Mouse (Mus musculus) urinary bladder, postnatal 36 days (tissue): ENCODE data around the gene Ccdc70.
A peak's percentile ranks its signal among the peaks of the same experiment; 100 is the strongest.
"Not testable (repeated sequence)": the region's sequence is repeated elsewhere in the genome, so short reads cannot be mapped to it uniquely, and the experiment has no call there.

Experiments used
- DNase-seq, 2 experiments: peaks; one replicate each; pipeline ENCODE4 v3.0.0; 2022; ENCODE audit warnings: low spot score in 2 of 2, mixed read lengths in 1 of 2

Gene Ccdc70

GRCm38 (mm10) chr8:21969475-21969874 is at the start of gene Ccdc70:
TSS of gene Ccdc70 (plus strand) at chr8:21969775.
- no peak for DNase-seq

DNA sequence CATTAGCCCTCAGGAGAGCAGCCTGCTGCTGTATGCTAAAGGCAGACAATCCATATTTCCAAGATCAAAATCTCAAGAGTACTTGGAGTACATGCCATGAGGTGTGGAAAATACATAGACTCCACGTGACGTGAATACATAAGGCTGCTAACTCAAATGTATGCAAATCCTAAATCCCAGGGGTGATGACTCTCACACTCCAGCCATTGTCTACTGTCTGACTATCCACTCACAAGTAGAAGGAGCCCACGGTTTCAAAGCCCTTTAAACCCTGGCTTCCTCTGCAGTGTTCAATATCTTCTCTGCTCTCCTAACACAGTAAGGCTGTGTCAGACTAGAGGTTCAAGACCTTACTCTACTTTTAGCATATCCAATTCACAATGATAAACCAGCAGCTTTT is 38.8 kb upstream of the Ccdc70 start:
- not testable (repeated sequence) for DNase-seq

- no peak for DNase-seq
These were observed 37.0 kb upstream of the Ccdc70 start, which contains the start of gene Defb15 for GRCm38 (mm10) chr8:21932610-21933009. TSS of gene Defb15 (minus strand) at chr8:21932710.

GRCm38 (mm10) chr8:21938052-21938451 is 31.5 kb upstream of the Ccdc70 start, which contains the start of gene Defb35:
TSS of gene Defb35 (plus strand) at chr8:21938352.
- DNase-seq: not testable (repeated sequence)

GRCm38 (mm10) chr8:21946462-21946861 is 23.1 kb upstream of the Ccdc70 start, which contains the start of gene Defb13:
TSS of gene Defb13 (plus strand) at chr8:21946762.
- DNase-seq: no peak

GRCm38 (mm10) chr8:21947311-21948017 is 22.1 kb upstream of the Ccdc70 start:
- no peak for DNase-seq

GRCm38 (mm10) chr8:21955321-21955720 is 14.3 kb upstream of the Ccdc70 start:
- DNase-seq: peak; percentile 15 to 43

- no peak for DNase-seq
These were observed 13.2 kb upstream of the Ccdc70 start for GRCm38 (mm10) chr8:21956336-21956735.

- DNase-seq: no peak
These were observed 11.2 kb upstream of the Ccdc70 start, which contains the start of gene Fam90a1a for GRCm38 (mm10) chr8:21958414-21958813. TSS of gene Fam90a1a (plus strand) at chr8:21958714.

DNA sequence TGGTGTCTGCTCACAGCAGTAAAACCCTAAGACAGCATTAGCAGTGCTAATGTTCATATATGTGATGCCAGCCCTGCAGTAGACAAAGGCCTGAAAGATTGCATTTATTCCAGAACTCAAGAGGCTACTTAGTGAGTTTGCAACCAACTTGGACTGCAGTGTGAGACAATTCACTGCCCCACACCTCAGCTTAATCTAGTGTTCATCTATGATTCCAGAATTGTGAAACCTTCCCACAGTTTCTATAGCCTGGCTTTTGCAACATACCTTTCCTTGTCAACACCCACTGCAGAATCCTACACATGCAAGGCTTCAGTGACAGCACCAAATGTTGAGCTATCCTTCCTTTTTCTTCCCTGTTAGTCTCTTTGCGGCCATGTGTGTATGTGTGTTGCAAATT is 2.9 kb upstream of the Ccdc70 start:
- DNase-seq: no peak

DNA sequence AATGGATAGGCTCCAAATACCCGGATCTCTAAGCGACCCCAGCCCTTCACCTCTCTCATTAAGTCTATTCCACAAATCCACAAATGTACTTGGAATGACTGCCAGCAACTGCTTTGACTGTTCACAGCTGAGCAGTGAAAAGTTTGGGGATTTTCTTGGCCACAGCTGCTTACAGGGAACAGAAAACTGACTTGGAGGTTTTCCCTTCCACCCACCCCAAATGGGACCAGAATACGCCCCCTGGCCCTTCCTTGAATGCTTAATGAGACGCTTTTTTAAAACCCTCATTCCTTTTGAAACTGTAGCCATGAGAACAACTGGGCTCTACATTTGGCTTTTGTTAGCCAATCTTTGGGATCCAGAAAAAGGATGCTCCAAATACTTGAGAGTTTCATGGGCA is 8.6 kb downstream of the Ccdc70 start:
- DNase-seq: no peak

DNA sequence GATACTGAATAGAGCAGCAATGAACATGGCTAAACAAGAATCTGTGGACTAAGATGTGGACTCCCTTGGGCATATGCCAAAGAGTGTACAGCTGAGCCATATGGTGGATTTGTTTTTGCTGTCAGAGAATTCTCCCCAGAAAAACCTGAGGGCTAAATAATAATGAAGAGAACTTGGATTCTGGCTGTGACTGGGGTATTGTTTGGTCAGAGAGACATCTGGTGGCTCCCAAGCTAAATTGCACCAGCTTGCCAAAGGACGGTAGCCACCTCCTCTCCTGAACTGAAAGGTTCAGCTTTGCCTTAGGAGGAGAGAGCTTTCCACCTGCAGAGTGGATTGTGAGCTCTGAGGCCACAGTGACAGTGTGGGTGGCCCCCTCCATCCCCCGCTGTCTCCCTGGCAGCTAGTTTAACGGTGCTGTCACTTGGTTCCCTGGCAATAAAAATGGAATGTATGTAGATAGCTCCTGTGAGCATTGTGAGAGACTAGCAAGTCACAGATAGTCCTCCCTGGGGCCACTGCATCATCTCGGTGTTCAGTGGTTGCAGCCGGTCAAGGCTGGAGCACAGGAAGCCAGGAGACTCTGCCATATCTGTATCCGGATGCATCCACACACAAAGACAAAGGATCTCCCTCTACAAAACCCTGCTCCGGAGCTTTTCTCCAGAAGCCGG is 12.2 kb downstream of the Ccdc70 start:
- DNase-seq: no peak

GRCm38 (mm10) chr8:21992184-21992583 is 22.6 kb downstream of the Ccdc70 start:
- peak; percentile 35 to 44 for DNase-seq

GRCm38 (mm10) chr8:21995181-21995580 is 25.6 kb downstream of the Ccdc70 start:
- DNase-seq: no peak

- DNase-seq: no peak
These were observed 35.4 kb downstream of the Ccdc70 start for GRCm38 (mm10) chr8:22004750-22005522.

DNA sequence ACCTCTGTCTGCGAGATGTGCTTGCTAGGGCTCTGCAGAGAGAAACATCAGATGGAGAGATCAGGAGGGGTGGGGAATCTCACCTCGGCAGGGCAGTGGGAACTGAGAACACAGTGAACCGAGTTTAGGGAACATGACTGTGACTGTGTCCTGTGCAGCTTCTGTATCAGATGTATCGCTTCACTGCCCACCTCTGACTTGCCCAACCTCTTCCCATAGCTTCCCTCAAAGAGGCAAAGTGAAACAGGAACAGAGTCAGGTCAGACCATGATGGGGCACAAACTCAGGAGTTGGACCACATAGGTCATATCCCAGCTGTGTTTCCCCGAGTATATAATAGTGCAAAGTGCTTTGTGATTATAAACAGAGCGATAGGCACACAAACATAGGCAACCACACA is 36.8 kb downstream of the Ccdc70 start:
- DNase-seq: no peak

DNA sequence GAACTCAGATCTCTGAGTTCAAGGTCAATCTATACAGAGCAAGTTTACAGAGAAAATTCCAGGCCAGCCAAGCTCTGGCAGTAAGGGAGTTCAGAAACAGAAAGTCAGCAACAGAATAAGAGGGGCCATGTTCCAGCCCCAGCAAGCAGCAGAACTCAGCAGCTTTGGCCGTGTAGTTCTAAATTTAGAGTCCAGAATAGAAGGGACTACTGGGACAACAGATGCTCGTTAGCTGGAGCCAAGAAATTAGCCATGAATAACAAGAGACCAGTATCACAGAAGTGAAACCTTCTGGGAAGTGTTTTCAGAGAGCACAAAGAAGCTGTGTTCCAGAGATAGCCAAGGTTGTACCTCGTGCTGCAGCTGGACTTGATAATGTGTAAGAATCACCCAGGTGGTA is 39.8 kb downstream of the Ccdc70 start:
- DNase-seq: no peak

- DNase-seq: no peak
These were observed 43.6 kb downstream of the Ccdc70 start for GRCm38 (mm10) chr8:22013034-22013707.

DNA sequence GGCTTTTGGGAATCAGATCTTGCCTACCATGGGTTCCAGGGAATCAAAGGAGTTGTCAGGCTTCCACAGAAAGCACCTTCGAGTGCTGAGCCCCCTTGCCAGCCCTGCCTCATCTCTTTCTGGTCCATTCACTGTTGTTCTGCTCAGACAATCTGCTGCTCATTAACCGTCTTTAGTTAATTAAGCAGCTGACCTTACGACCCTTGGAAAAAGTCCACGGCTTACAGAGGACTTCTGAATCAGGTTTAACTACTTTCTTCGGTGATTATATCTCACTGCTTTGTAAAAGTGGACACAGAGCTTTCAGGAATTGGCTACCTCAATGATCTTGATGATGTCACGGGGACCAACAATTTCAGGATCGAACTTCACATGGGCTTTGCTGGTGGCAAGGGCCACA is 48.2 kb downstream of the Ccdc70 start:
- no peak for DNase-seq

DNA sequence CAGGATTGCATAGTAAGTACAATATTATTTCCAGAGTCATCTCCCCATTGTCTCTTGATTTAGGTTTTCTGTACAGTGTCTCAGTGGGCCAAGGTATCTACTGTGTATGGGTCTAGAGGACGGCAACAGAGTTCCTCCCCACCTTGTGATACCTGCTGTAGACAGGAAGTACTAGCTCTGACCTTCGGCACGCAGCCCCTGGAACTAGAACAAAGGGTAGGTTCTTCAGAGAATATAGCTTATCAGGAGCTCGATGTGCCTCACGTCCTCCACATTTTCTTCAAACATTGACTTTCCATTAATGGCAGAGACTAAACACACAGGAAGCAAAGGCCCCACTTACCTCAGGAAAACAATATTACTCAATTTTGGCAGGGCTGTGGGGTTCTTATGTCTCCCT is 49.9 kb downstream of the Ccdc70 start:
- DNase-seq: no peak

- no peak for DNase-seq
These were observed 52.7 kb downstream of the Ccdc70 start for GRCm38 (mm10) chr8:22022244-22022643.
